Mouse (Mus musculus) central nervous system, embryonic 14 days (tissue): Measurements from ENCODE around the gene Dmkn. TPM values are rescaled to one million over a fixed set of nuclear protein-coding genes. Genes with fewer than 3 reads are reported as not detected.

Experiments used
- polyA plus RNA-seq: library from polyadenylated mRNA; depleted of rRNA; stranded (reverse); fragments of >200 nt; gene quantifications from 2 replicates; pipeline ENCODE4 v1.2.3, GENCODE M21; 2012; rRNA removed

Dmkn gene
- polyA plus RNA-seq, result 0.93 and 11.3 TPM in 2 replicates

DNA sequence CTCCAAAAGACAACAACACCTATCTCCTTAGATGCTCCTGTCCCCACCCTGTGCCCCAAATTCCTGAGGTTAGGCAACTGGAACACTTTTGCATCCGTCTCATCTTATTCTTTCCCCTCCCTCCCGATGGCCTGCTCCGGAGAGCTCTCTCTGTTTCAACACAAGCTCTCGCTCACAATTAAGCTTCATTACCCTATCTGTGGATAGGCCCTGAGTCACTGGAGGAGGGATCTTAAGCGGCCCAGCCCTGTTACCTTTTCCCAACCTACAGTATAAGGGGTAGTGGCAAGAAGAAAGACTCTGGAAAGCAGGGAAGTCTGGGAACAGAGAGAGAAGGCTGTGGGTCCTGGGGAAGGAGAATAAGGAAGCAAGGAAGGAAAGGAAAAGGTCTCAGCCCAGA, at the start of gene Dmkn:
Gene Dmkn (plus strand): TSS at position 301 of the 400 bp plus-strand sequence.

DNA sequence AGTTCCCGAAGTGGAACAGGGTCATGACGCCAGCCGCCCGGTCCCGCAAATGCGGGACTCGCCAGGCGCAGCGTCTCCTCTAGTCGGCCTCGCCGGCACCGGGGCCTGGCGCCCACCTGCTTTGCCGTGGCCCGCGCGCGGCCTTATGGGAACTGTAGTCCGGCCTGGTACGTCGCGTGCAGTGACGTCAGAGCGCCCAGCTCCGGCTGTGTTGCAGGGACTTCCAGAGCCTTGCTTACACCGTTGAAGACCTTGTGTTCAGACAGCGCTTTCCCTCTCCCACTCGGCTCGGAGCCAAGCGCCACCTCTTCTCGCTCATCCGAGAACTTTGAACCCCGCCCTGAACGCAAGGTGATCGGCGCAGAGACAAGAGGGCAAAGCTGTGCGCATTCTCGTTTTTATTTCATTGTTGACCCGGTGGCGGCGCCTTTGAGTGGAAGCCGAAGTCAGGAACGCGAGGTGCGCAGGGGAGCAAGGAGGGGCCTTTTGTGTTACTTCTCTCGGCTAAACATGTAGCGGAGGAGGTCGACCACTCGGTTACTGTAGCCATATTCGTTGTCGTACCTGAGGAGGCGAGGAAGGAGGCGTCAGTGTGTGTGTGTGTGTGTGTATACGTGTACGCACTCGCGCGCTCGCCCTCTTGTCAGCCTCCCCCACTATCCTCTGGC, 34.0 kb upstream of the Dmkn start, which contains the start of gene Tmem147:
Gene Tmem147 (minus strand): TSS at position 145 of the 668 bp plus-strand sequence.

DNA sequence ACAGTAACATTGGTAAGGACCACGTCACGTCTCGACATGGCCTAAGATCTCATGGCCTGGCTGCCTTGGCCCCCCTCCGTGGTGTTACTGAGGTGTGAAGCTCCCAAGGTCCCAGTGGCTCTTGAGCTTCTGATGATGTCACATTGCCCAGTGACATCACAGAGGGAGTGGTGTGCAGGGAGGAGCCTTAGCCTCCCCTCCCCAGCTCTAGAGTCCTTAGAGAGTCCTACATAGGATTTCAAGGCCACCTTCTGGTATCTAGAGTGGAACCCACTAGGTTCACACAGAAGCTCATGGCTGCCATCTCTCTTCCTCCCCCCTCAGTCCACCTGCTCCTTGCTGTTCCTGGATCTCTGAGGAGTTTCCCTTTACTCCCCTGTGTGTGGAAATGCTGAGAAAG, 19.9 kb upstream of the Dmkn start, which contains the start of gene Gapdhs:
Gene Gapdhs (minus strand): TSS at position 65 of the 400 bp plus-strand sequence.

DNA sequence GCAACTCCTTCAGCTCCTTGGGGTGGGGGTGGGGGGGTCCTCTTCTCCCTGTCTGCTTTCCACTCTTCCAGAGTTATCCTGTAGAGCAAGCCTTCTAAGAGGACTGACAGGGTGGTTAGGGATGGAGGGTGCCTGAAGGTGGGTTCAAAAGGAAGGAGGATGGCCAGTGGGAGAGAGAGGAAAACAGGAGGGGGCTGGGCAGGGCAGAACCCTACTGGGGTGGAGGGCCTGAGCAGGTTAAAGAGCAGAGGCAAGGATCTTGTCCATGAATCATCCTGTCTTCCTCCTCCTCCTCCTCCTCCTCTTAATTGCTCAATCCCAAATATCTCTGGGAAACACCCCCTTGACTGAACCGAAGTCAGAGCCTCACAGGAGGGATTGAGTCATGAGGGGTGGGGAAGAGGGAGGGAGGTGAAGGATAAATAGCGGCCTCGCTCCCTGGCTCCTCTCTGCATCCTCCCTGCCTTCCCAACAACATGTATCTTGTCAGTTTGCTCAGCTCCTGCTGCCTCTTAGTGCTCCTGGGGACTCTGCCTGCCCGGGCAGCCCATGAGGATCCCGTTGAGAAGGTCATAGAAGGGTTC, 12.4 kb upstream of the Dmkn start, which contains the start of gene Sbsn:
Gene Sbsn (plus strand): TSS at position 386 of the 584 bp plus-strand sequence.

DNA sequence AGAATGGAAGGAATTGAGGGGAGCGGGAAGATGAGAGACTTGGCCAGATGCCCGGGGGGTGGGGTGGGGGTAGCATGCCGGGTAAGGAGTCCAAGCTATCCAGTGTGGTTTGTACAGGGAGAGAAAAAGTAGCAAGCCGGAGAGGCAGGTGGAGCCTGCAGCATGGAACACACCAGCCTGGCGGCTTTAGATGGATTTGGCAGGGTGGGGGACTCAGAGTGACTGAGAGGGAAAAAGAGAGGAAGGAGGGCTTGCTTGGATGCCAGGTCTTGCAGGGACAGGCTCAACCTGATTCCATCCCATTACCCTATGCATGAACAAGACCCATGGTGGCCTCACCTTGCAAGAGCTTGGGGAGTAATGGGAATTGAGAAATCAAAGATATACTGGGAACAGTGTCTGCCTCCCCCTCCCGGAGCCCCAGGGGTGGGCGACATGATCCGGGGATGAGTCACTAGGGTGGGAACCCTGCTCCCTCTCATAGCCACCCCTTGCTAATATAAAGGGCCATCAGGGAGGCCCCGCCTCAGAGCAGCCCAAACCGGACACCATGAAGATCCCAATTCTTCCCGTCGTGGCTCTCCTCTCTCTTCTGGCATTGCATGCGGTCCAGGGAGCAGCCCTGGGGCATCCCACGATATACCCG, 23.9 kb downstream of the Dmkn start, which contains the start of gene Krtdap:
Gene Krtdap (plus strand): TSS at position 520 of the 646 bp plus-strand sequence.

DNA sequence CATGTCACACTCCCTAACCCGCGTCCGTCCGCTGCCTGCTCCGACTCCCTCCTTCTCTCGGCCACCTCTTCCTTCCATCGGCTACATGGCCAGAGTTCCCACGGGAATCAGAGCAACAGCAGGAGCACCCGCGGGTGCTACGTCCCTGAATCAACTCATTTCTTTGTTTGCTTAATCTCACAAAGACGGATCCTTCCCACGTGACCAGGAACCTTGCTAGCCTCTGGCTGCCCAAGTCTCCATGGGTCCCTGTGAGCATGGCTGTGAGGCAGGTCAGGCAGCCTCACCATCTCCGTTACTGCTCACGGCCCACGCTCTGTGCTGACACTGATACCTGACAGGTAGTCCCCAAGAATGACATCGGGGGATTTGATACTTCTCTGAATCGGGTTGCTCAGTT, 60.1 kb downstream of the Dmkn start, which contains the start of gene Ffar2:
Gene Ffar2 (minus strand): TSS at position 101 of the 400 bp plus-strand sequence.

Other genes starting within 250 kb of the Dmkn start
- gene Arhgap33, start 228.7 kb upstream of the Dmkn start, polyA plus RNA-seq, result 224 and 228 TPM in 2 replicates
- gene Hspb6, start 211.6 kb upstream of the Dmkn start, polyA plus RNA-seq, result 7.7 and 8.1 TPM in 2 replicates
- gene Proser3, start 211.5 kb upstream of the Dmkn start, polyA plus RNA-seq, result 24.6 and 24.9 TPM in 2 replicates
- gene Lin37, start 203.9 kb upstream of the Dmkn start, polyA plus RNA-seq, result 51.4 and 53.4 TPM in 2 replicates
- gene U2af1l4, start 200.5 kb upstream of the Dmkn start, polyA plus RNA-seq, result 90.6 and 105 TPM in 2 replicates
- 6.8 and 8.1 TPM in 2 replicates for gene Gm49396, start 200.4 kb upstream of the Dmkn start, polyA plus RNA-seq
- 130 and 143 TPM in 2 replicates for gene Psenen, start 200.1 kb upstream of the Dmkn start, polyA plus RNA-seq
- gene Igflr1, start 198.3 kb upstream of the Dmkn start, polyA plus RNA-seq, result 7.5 and 8.5 TPM in 2 replicates
- gene Kmt2b, start 175.0 kb upstream of the Dmkn start, polyA plus RNA-seq, result 69.9 and 74.4 TPM in 2 replicates
- 0.18 and 0.21 TPM in 2 replicates for gene Zbtb32, start 164.8 kb upstream of the Dmkn start, polyA plus RNA-seq
- gene Upk1a, start 150.9 kb upstream of the Dmkn start, polyA plus RNA-seq, result 2.3 and 2.6 TPM in 2 replicates
- gene Cox6b1, start 137.6 kb upstream of the Dmkn start, polyA plus RNA-seq, result 788 and 848 TPM in 2 replicates
- gene Etv2, start 127.9 kb upstream of the Dmkn start, polyA plus RNA-seq, result not detected in 2 replicates
- gene Rbm42, start 113.4 kb upstream of the Dmkn start, polyA plus RNA-seq, result 91.4 and 95.2 TPM in 2 replicates
- gene Haus5, start 98.8 kb upstream of the Dmkn start, polyA plus RNA-seq, result 35.7 and 41.2 TPM in 2 replicates
- not detected in 2 replicates for gene Pmis2, start 92.2 kb upstream of the Dmkn start, polyA plus RNA-seq
- not detected in 2 replicates for gene 2200002J24Rik, start 64.8 kb upstream of the Dmkn start, polyA plus RNA-seq
- 1.4 and 1.6 TPM in 2 replicates for gene Atp4a, start 51.5 kb upstream of the Dmkn start, polyA plus RNA-seq
- 182 and 186 TPM in 2 replicates for gene Tmem147, start 34.2 kb upstream of the Dmkn start, polyA plus RNA-seq
- 0.09 and 0.11 TPM in 2 replicates for gene Gapdhs, start 20.1 kb upstream of the Dmkn start, polyA plus RNA-seq
- gene Sbsn, start 12.3 kb upstream of the Dmkn start, polyA plus RNA-seq, result 5.6 and 7.5 TPM in 2 replicates
- gene Krtdap, start 24.1 kb downstream of the Dmkn start, polyA plus RNA-seq, result 0.44 and 18.8 TPM in 2 replicates
- 0.10 and 0.16 TPM in 2 replicates for gene Ffar2, start 60.0 kb downstream of the Dmkn start, polyA plus RNA-seq
- gene Ffar3, start 92.4 kb downstream of the Dmkn start, polyA plus RNA-seq, result 0.06 TPM in 1 of 2 replicates, not detected in the other
- gene Ffar1, start 97.8 kb downstream of the Dmkn start, polyA plus RNA-seq, result not detected in 2 replicates
- gene Cd22, start 116.6 kb downstream of the Dmkn start, polyA plus RNA-seq, result 0.11 and 0.20 TPM in 2 replicates
- 1.3 and 1.9 TPM in 2 replicates for gene Mag, start 151.1 kb downstream of the Dmkn start, polyA plus RNA-seq
- gene Hamp2, start 160.9 kb downstream of the Dmkn start, polyA plus RNA-seq, result 0.43 TPM in 1 of 2 replicates, not detected in the other
- gene Hamp, start 180.3 kb downstream of the Dmkn start, polyA plus RNA-seq, result not detected in 2 replicates
- 164 and 173 TPM in 2 replicates for gene Usf2, start 193.0 kb downstream of the Dmkn start, polyA plus RNA-seq
- 19.5 and 20.0 TPM in 2 replicates for gene Lsr, start 209.7 kb downstream of the Dmkn start, polyA plus RNA-seq
- 0.36 and 0.61 TPM in 2 replicates for gene Fam187b, start 210.0 kb downstream of the Dmkn start, polyA plus RNA-seq